Mouse (Mus musculus) embryonic facial prominence, embryonic 10.5 days (tissue): ENCODE results near the gene Gab2. TPM values are rescaled to one million over a fixed set of nuclear protein-coding genes. Genes with fewer than 3 reads are reported as not detected.

Experiments used
- DNase-seq: peaks from one replicate; pipeline ENCODE4 v3.0.0-alpha.2; 2017; ENCODE audit warnings: low spot score
- H3K27ac ChIP-seq: fragments of 300-500 bp; sonication (generic); replicated peaks from 2 replicates; pipeline ENCODE4 v1.5.1; 2016; ENCODE audit warnings: mild to moderate bottlenecking
- H3K27me3 ChIP-seq: fragments of 300-500 bp; sonication (generic); replicated peaks from 2 replicates; pipeline ENCODE4 v1.6.1; 2016; ENCODE audit warnings: low read depth, mild to moderate bottlenecking; ENCODE audit not compliant: poor library complexity, severe bottlenecking
- H3K36me3 ChIP-seq: fragments of 300-500 bp; sonication (generic); replicated peaks from 2 replicates; pipeline ENCODE4 v1.6.1; 2016; ENCODE audit warnings: mild to moderate bottlenecking, moderate library complexity
- H3K4me1 ChIP-seq: fragments of 300-500 bp; sonication (generic); 2 replicates; pipeline ENCODE4 v1.6.1; 2016
- H3K4me3 ChIP-seq: fragments of 300-500 bp; sonication (generic); 2 replicates; pipeline ENCODE4 v1.5.1; 2016; ENCODE audit warnings: mild to moderate bottlenecking, moderate library complexity
- H3K9me3 ChIP-seq: fragments of 300-500 bp; sonication (generic); 2 replicates; pipeline ENCODE4 v1.6.1; 2016; ENCODE audit warnings: mild to moderate bottlenecking
- WGBS: fragments of 180-500 bp; shearing (Covaris S2); methylation state at CpG from one replicate; pipeline ENCODE4 v1.1.7; 2016; 5-methylcytosine and 5-hydroxymethylcytosine counted together
- polyA plus RNA-seq: library from polyadenylated mRNA; unstranded; fragments of >200 nt; fragmentation: Nextera tagmentation; extraction: Ambion mirVana; gene quantifications from 2 replicates; pipeline ENCODE4 v1.2.1, GENCODE M21; 2016

Gene Gab2
- polyA plus RNA-seq, result 6.7 and 7.0 TPM in 2 replicates

GRCm38 (mm10) chr7:97081242-97081958 is at the start of gene Gab2:
Gab2 (plus strand) TSS chr7:97081586.
- Histone ChIP-seq H3K4me3 (peak within 1 kb of the TSS; percentile 85), H3K4me1 (peaks cover 39% of the 10 kb centered on the region), H3K36me3 (no peaks in the 10 kb centered on the region), H3K27ac (peak within 1 kb of the TSS; percentile 94), H3K9me3 (no peaks in the 10 kb centered on the region), H3K27me3 (no peaks in the 10 kb centered on the region; the same call in 1 of the 2 replicates)
- DNase-seq, result peak; percentile 87
- WGBS, result 2% methylated on average over 73 of the region's 83 CpGs

GRCm38 (mm10) chr7:97032412-97032811 is 49.0 kb upstream of the Gab2 start:
- no peak for DNase-seq
- Histone ChIP-seq H3K27ac (no peak overlapping the region), H3K36me3 (peaks cover 6% of the 10 kb centered on the region; the same call in 1 of the 2 replicates), H3K4me3 (no peak overlapping the region), H3K4me1 (no peaks in the 10 kb centered on the region), H3K27me3 (no peaks in the 10 kb centered on the region), H3K9me3 (no peaks in the 10 kb centered on the region)
- WGBS, result 78% methylated on average over 2 of the region's 2 CpGs

GRCm38 (mm10) chr7:97039641-97040040 is 41.7 kb upstream of the Gab2 start:
- H3K9me3 ChIP-seq, result no peaks in the 10 kb centered on the region
- H3K4me1 ChIP-seq, result no peaks in the 10 kb centered on the region
- WGBS, result 73% methylated on average over 4 of the region's 4 CpGs
- DNase-seq, result no peak
- H3K27me3 ChIP-seq, result no peaks in the 10 kb centered on the region
- no peak overlapping the region for H3K4me3 ChIP-seq
- no peak overlapping the region for H3K27ac ChIP-seq
- peaks cover 20% of the 10 kb centered on the region for H3K36me3 ChIP-seq

GRCm38 (mm10) chr7:97041868-97042449 is 39.4 kb upstream of the Gab2 start:
- Histone ChIP-seq H3K27me3 (no peaks in the 10 kb centered on the region), H3K36me3 (peaks cover 27% of the 10 kb centered on the region), H3K27ac (no peak overlapping the region), H3K9me3 (no peaks in the 10 kb centered on the region), H3K4me1 (no peaks in the 10 kb centered on the region), H3K4me3 (no peak overlapping the region)
- 89% methylated on average over 6 of the region's 6 CpGs for WGBS
- DNase-seq, result no peak

DNA sequence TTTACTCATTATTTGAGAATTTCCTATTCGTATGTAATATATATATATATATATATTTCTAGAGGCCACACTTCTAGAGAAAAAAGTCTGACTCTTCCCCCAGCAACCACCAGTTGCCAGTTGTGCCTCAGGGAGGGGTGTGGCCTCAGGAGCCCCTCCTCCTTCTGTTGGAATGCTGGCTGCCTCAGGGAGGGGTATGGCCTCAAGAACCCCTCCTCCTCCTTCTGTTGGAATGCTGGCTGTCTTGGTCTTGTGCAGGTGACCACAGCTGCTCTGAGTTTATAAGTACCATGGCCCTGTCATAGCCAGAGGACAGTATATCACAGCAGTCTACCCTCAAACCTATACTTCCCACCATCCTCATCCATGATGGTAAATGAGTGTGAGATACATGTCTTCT is 38.4 kb upstream of the Gab2 start:
- Histone ChIP-seq H3K4me3 (no peak overlapping the region), H3K9me3 (no peaks in the 10 kb centered on the region), H3K27me3 (no peaks in the 10 kb centered on the region), H3K4me1 (no peaks in the 10 kb centered on the region), H3K27ac (no peak overlapping the region), H3K36me3 (peaks cover 27% of the 10 kb centered on the region)
- WGBS, result 90% methylated on average over 1 of the region's 1 CpGs
- DNase-seq, result peak; percentile 13

DNA sequence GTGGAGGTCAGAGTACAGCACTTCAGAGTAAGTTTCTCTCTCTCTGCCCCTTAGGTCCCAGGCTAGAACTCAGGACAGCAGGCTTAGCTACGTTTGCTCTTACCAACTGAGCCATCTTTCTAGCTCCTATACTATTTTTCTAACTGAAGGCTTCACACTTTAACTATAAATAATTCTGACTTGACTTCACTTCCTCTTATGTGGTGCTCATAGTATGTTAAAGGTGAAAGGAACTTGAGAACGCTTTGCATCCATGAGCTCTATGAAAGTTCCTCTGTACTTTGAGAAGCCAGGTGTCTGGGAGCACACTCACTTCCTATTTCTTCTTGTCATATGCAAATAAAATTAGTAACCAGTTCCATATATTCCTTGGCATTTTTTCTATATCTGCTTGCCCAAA is 20.4 kb upstream of the Gab2 start:
- 90% methylated on average over 2 of the region's 2 CpGs for WGBS
- no peaks in the 10 kb centered on the region for H3K27me3 ChIP-seq
- H3K9me3 ChIP-seq, result no peaks in the 10 kb centered on the region
- no peak overlapping the region for H3K4me3 ChIP-seq
- no peak for DNase-seq
- H3K4me1 ChIP-seq, result no peaks in the 10 kb centered on the region
- no peak overlapping the region for H3K27ac ChIP-seq
- H3K36me3 ChIP-seq, result peaks cover 9% of the 10 kb centered on the region

GRCm38 (mm10) chr7:97071512-97071911 is 9.9 kb upstream of the Gab2 start:
- H3K27me3 ChIP-seq, result no peaks in the 10 kb centered on the region
- H3K27ac ChIP-seq, result no peak overlapping the region
- WGBS, result 91% methylated on average over 3 of the region's 3 CpGs
- H3K9me3 ChIP-seq, result no peaks in the 10 kb centered on the region
- H3K36me3 ChIP-seq, result no peaks in the 10 kb centered on the region
- no peak overlapping the region for H3K4me3 ChIP-seq
- peaks cover 4% of the 10 kb centered on the region for H3K4me1 ChIP-seq
- DNase-seq, result no peak

- Histone ChIP-seq H3K9me3 (no peaks in the 10 kb centered on the region), H3K27me3 (no peaks in the 10 kb centered on the region), H3K4me1 (peaks cover 9% of the 10 kb centered on the region), H3K4me3 (no peak overlapping the region), H3K36me3 (no peaks in the 10 kb centered on the region), H3K27ac (no peak overlapping the region)
- WGBS, result 87% methylated on average over 5 of the region's 5 CpGs
- DNase-seq, result no peak
Observed at GRCm38 (mm10) chr7:97072061-97072460, 9.3 kb upstream of the Gab2 start.

DNA sequence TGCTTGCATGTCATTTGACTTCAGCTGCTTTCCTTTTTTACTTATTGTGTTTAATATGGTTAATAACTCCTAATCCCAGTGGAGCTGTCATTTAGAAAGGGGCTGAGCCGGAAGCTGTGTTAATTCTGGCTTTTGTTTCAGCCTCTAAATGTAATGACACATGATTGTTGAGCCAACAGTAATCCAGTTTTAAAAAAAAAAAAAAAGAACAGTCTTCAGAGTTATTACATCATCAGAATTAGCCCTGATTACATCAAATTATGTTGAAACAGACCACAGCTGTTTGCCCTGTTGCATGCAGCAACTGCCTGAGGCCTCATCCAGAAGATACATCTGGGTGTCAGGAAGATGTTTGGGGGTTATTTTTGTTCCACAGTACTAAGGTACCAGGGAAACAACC is 6.4 kb upstream of the Gab2 start:
- no peak for DNase-seq
- no peak overlapping the region for H3K4me3 ChIP-seq
- H3K9me3 ChIP-seq, result no peaks in the 10 kb centered on the region
- WGBS, result 54% methylated on average over 1 of the region's 1 CpGs
- H3K27me3 ChIP-seq, result no peaks in the 10 kb centered on the region; the same call in 1 of the 2 replicates
- H3K4me1 ChIP-seq, result peaks cover 14% of the 10 kb centered on the region
- H3K36me3 ChIP-seq, result no peaks in the 10 kb centered on the region
- H3K27ac ChIP-seq, result no peak overlapping the region

GRCm38 (mm10) chr7:97076977-97077376 is 4.4 kb upstream of the Gab2 start:
- no peak overlapping the region for H3K4me3 ChIP-seq
- no peak for DNase-seq
- peaks cover 20% of the 10 kb centered on the region for H3K4me1 ChIP-seq
- H3K9me3 ChIP-seq, result no peaks in the 10 kb centered on the region
- no peaks in the 10 kb centered on the region for H3K36me3 ChIP-seq
- H3K27me3 ChIP-seq, result no peaks in the 10 kb centered on the region; the same call in 1 of the 2 replicates
- H3K27ac ChIP-seq, result no peak overlapping the region

GRCm38 (mm10) chr7:97078685-97079084 is 2.7 kb upstream of the Gab2 start:
- 49% methylated on average over 4 of the region's 4 CpGs for WGBS
- Histone ChIP-seq H3K36me3 (no peaks in the 10 kb centered on the region), H3K4me3 (no peak overlapping the region), H3K27me3 (no peaks in the 10 kb centered on the region; the same call in 1 of the 2 replicates), H3K27ac (no peak overlapping the region), H3K4me1 (peaks cover 35% of the 10 kb centered on the region), H3K9me3 (no peaks in the 10 kb centered on the region)
- DNase-seq, result no peak

GRCm38 (mm10) chr7:97079145-97079544 is 2.2 kb upstream of the Gab2 start:
- WGBS, result 18% methylated on average over 6 of the region's 6 CpGs
- no peaks in the 10 kb centered on the region for H3K9me3 ChIP-seq
- H3K27me3 ChIP-seq, result no peaks in the 10 kb centered on the region; the same call in 1 of the 2 replicates
- H3K4me3 ChIP-seq, result no peak overlapping the region
- no peak overlapping the region for H3K27ac ChIP-seq
- DNase-seq, result no peak
- peaks cover 40% of the 10 kb centered on the region for H3K4me1 ChIP-seq
- H3K36me3 ChIP-seq, result no peaks in the 10 kb centered on the region
